Mouse (Mus musculus) intestine, embryonic 14.5 days (tissue): ENCODE results near the gene Col4a1. TPM values are rescaled to one million over a fixed set of nuclear protein-coding genes. Genes with fewer than 3 reads are reported as not detected.

Experiments
- ATAC-seq: fragments of 200-750 bp; cut with Nextera tagmentation; replicated peaks from 2 replicates; pipeline ENCODE4 v1.8.0; 2017; ENCODE audit warnings: low read depth, moderate number of reproducible peaks, moderate TSS enrichment, moderate library complexity; ENCODE audit not compliant: low FRiP score, low TSS enrichment
- DNase-seq: peaks from one replicate; pipeline ENCODE4 v3.0.0-alpha.2; 2018; ENCODE audit warnings: low spot score
- H3K27ac ChIP-seq: fragments of 300-500 bp; sonication (generic); 2 replicates; pipeline ENCODE4 v1.5.1; 2014; ENCODE audit warnings: low read depth, mild to moderate bottlenecking, control low read depth
- H3K27me3 ChIP-seq: fragments of 300-500 bp; sonication (generic); replicated peaks from 2 replicates; pipeline ENCODE4 v1.6.1; 2014; ENCODE audit warnings: low read length, control low read depth; ENCODE audit not compliant: control insufficient read depth, insufficient read depth
- H3K36me3 ChIP-seq: fragments of 300-500 bp; sonication (generic); 2 replicates; pipeline ENCODE4 v1.6.1; 2014; ENCODE audit warnings: low read length, control low read depth; ENCODE audit not compliant: control insufficient read depth, insufficient read depth
- H3K4me1 ChIP-seq: fragments of 300-500 bp; sonication (generic); replicated peaks from 2 replicates; pipeline ENCODE4 v1.6.1; 2014; ENCODE audit warnings: low read length, control low read depth, mixed read lengths; ENCODE audit not compliant: control insufficient read depth, insufficient read depth
- H3K4me2 ChIP-seq: fragments of 300-500 bp; sonication (generic); 2 replicates; pipeline ENCODE4 v1.6.1; 2014; ENCODE audit warnings: low read length
- H3K4me3 ChIP-seq: fragments of 300-500 bp; sonication (generic); 2 replicates; pipeline ENCODE4 v1.5.1; 2014; ENCODE audit warnings: low read depth, low read length, control low read depth, mixed read lengths
- H3K9ac ChIP-seq: fragments of 300-500 bp; sonication (generic); 2 replicates; pipeline ENCODE4 v1.6.1; 2014; ENCODE audit warnings: mild to moderate bottlenecking, low read length
- H3K9me3 ChIP-seq: fragments of 300-500 bp; sonication (generic); 2 replicates; pipeline ENCODE4 v1.6.1; 2016; ENCODE audit warnings: low read length, control low read depth; ENCODE audit not compliant: control insufficient read depth
- WGBS: fragments of 180-500 bp; shearing (Covaris S2); extraction: QIAGEN DNeasy Blood & Tissue Kit; methylation state at CpG from one replicate; pipeline ENCODE4 v1.1.7; 2014; 5-methylcytosine and 5-hydroxymethylcytosine counted together
- polyA plus RNA-seq: library from polyadenylated mRNA; unstranded; fragments of >200 nt; fragmentation: Nextera tagmentation; extraction: Ambion mirVana; gene quantifications from 2 replicates; pipeline ENCODE4 v1.2.1, GENCODE M21; 2014

Col4a1 gene
- polyA plus RNA-seq, 1 experiment from 2014 or later = 228 TPM

DNA sequence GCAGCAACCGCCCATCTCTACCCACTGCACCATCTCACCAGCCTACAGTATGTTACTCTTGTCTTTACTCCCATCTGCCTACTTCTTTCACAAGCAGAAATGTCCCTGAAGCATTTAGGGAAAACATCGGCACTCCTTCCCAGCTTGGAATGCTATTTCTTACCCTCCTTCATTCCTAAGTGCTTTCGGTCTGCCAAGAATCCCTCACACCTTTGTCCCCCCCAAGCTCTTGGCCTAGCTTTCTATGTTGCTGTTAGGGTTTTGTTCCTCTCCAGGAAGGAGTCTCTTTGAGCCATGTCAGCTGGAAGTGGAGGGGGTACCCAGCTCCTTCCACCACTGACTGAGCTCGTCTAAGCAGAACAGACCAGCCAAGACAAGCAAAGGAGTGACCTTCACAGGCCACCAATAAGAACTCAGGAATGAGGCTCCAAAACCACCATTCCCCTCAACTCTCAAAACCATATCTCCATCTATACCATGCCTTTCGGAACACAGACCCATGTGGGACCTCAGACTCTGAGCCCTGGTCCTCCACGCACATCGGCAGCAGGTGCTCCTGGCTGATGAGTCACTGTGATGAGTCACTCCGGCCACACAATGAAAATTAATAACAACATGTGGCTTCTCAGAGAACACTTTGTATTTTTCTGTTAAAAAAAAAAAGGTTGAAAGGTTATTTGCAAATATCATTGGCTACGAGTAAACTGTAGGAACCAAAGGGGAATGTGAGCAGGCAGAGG lies 156.9 kb downstream of the Col4a1 start:
- Histone ChIP-seq H3K9ac (no peak overlapping the region), H3K4me2 (no peak overlapping the region), H3K27me3 (no peaks in the 10 kb centered on the region), H3K4me3 (no peak overlapping the region), H3K27ac (no peak overlapping the region), H3K4me1 (no peaks in the 10 kb centered on the region), H3K9me3 (no peaks in the 10 kb centered on the region), H3K36me3 (no peaks in the 10 kb centered on the region)
- no peak for DNase-seq
- WGBS = 78% methylated on average over 9 of the region's 9 CpGs
- no peak for ATAC-seq

DNA sequence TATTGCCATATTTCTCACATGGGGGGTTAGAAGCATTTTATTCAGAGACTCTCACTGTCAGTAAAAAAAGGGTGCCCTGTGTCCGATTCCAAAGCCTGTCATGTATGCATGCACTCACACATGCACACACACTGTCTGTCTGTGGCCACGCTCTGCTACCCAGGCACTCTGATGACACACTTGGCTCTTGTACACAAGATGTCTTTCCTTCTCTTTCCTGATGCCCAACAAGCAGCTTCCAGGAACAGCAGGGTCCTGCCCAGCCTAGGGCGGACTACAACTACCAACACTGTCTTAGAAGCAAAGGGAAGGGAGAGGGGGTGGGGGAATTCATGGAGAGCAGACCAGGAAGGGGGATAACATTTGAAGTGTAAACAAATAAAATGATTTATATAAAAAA lies 162.4 kb downstream of the Col4a1 start:
- no peak overlapping the region for H3K4me2 ChIP-seq
- no peaks in the 10 kb centered on the region for H3K36me3 ChIP-seq
- H3K27ac ChIP-seq = no peak overlapping the region
- H3K4me3 ChIP-seq = no peak overlapping the region
- H3K9me3 ChIP-seq = no peaks in the 10 kb centered on the region
- H3K4me1 ChIP-seq = no peaks in the 10 kb centered on the region
- WGBS = 82% methylated on average over 3 of the region's 3 CpGs
- H3K27me3 ChIP-seq = no peaks in the 10 kb centered on the region
- no peak for DNase-seq
- no peak overlapping the region for H3K9ac ChIP-seq
- no peak for ATAC-seq

DNA sequence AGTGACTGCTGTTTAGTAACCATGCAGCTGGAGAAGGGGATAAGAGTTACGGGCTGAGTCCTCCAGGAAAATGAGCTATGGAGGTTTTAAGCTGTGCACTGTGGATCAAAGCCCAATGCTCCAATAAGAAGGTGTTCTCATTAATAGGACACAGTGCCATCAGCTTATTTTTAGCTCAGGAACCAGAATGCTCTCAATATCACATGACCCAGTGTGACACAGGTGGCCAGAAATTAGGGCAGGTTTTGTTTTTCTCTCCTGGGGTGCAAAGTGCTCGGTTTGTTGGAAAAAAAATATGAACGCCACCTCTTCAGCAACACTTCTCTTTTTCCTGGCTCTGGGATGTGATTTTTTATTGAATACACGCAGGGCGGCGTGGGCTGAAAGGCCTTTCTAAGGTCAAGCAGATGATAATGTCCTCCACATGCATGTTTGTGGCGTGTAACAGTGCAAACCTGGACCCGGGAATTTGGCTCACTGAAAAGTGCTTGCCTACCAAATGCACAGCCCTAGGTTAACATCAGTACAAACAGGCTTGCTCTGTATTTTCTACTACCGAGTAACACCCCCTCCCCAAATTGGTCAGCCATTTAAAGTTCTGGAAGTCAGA lies 163.3 kb downstream of the Col4a1 start:
- Histone ChIP-seq H3K9ac (no peak overlapping the region), H3K4me1 (no peaks in the 10 kb centered on the region), H3K27ac (no peak overlapping the region), H3K4me2 (no peak overlapping the region), H3K4me3 (no peak overlapping the region), H3K36me3 (no peaks in the 10 kb centered on the region), H3K27me3 (no peaks in the 10 kb centered on the region), H3K9me3 (no peaks in the 10 kb centered on the region)
- ATAC-seq = no peak
- WGBS = 89% methylated on average over 9 of the region's 9 CpGs
- no peak for DNase-seq

DNA sequence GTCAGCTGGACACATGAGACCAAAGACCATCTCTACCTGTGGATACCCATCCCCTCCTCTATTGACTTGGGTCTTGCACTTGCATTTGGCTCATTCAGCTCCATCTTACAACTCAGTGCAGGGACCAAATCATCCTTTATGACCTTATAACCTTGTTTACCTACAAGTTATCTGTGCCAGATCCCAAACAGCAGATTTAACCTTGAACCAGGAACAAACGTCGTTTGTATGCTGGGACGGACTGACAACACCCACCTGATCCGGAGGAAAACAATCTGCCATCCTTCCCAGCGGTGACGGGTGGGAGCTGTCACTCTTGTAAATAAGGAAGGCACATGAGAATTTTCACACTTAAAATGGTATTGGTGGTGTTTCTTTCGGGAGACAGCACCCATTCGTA lies 163.8 kb downstream of the Col4a1 start:
- H3K27ac ChIP-seq = no peak overlapping the region
- no peak overlapping the region for H3K4me3 ChIP-seq
- 73% methylated on average over 8 of the region's 8 CpGs for WGBS
- H3K27me3 ChIP-seq = no peaks in the 10 kb centered on the region
- H3K9me3 ChIP-seq = no peaks in the 10 kb centered on the region
- H3K36me3 ChIP-seq = no peaks in the 10 kb centered on the region
- ATAC-seq (no peak), DNase-seq (no peak)
- no peak overlapping the region for H3K4me2 ChIP-seq
- H3K4me1 ChIP-seq = no peaks in the 10 kb centered on the region
- no peak overlapping the region for H3K9ac ChIP-seq

Other genes starting within 250 kb of the Col4a1 start
- 52.9 and 58.4 TPM in 2 replicates for gene Col4a2, start within 50 bp of the Col4a1 start, polyA plus RNA-seq
- 7.8 and 8.6 TPM in 2 replicates for gene Rab20, start 165.9 kb upstream of the Col4a1 start, polyA plus RNA-seq
- gene Naxd, start 184.7 kb upstream of the Col4a1 start, polyA plus RNA-seq = 109 and 111 TPM in 2 replicates
- 25.8 and 29.9 TPM in 2 replicates for gene Cars2, start 238.0 kb upstream of the Col4a1 start, polyA plus RNA-seq
- gene Ing1, start 242.7 kb upstream of the Col4a1 start, polyA plus RNA-seq = 34.6 and 38.1 TPM in 2 replicates